Mouse (Mus musculus) heart, postnatal 0 days (tissue): ENCODE data around the gene Morn3.

Experiments
- CTCF ChIP-seq: IDR thresholded peaks from 2 replicates; pipeline ENCODE4 v1.5.1; 2016; ENCODE audit warnings: antibody characterized with exemption, control low read depth, low read depth
- EP300 ChIP-seq: IDR thresholded peaks from 2 replicates; pipeline ENCODE4 v1.6.1; 2016; ENCODE audit warnings: antibody characterized with exemption, low read depth

DNA sequence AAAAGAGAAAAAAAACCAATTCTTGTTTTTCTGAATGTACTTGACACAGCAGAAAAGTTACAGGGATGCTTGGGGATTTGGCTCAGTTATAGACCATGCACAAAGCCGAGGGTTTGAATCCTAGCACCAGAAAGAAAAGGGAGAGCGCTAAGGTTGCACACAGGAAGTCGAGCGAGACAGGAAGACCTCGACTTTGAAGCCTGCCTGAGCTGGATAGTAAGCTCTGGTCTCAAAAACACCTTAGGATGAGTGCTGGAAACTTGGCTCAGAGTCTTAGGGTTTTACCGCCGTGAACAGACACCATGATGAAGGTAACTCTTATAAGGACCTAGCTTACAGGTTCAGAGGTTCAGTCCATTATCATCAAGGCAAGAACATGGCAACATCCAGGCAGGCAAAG is 25.4 kb downstream of the Morn3 start:
- TF ChIP-seq CTCF = no peak
- no peak for TF ChIP-seq EP300
